Mouse (Mus musculus) liver, embryonic 14.5 days (tissue): Measurements from ENCODE around the gene Fam19a3.

ENCODE experiments used
- CTCF ChIP-seq: IDR thresholded peaks from 2 replicates; pipeline ENCODE4 v1.5.1; 2016; ENCODE audit warnings: antibody characterized with exemption, low read depth, control low read depth
- EP300 ChIP-seq: IDR thresholded peaks from 2 replicates; pipeline ENCODE4 v1.6.1; 2016; ENCODE audit warnings: antibody characterized with exemption, low read depth

- TF ChIP-seq CTCF: no peak
- no peak for TF ChIP-seq EP300
These were observed 22.8 kb downstream of the Fam19a3 start for GRCm38 (mm10) chr3:104758869-104759268.
